Mouse (Mus musculus) stomach, embryonic 15.5 days (tissue): ENCODE data around the gene Akt1s1. TPM values are rescaled to one million over a fixed set of nuclear protein-coding genes. Genes with fewer than 3 reads are reported as not detected.

Experiments
- ATAC-seq: fragments of 200-750 bp; cut with Nextera tagmentation; 2 replicates; pipeline ENCODE4 v1.8.0; 2017; ENCODE audit warnings: low read depth, moderate number of reproducible peaks, moderate TSS enrichment; ENCODE audit not compliant: insufficient read depth, low FRiP score
- H3K27ac ChIP-seq: fragments of 300-500 bp; sonication (generic); 2 replicates; pipeline ENCODE4 v1.5.1; 2015; ENCODE audit warnings: mild to moderate bottlenecking, inconsistent platforms
- H3K27me3 ChIP-seq: fragments of 300-500 bp; sonication (generic); replicated peaks from 2 replicates; pipeline ENCODE4 v1.6.1; 2015; ENCODE audit warnings: inconsistent platforms
- H3K36me3 ChIP-seq: fragments of 300-500 bp; sonication (generic); 2 replicates; pipeline ENCODE4 v1.6.1; 2015; ENCODE audit warnings: inconsistent platforms
- H3K4me1 ChIP-seq: fragments of 300-500 bp; sonication (generic); 2 replicates; pipeline ENCODE4 v1.6.1; 2015; ENCODE audit warnings: inconsistent platforms
- H3K4me2 ChIP-seq: fragments of 300-500 bp; sonication (generic); 2 replicates; pipeline ENCODE4 v1.6.1; 2015; ENCODE audit warnings: mild to moderate bottlenecking, inconsistent platforms
- H3K4me3 ChIP-seq: fragments of 300-500 bp; sonication (generic); replicated peaks from 2 replicates; pipeline ENCODE4 v1.5.1; 2015; ENCODE audit warnings: inconsistent platforms
- H3K9ac ChIP-seq: fragments of 300-500 bp; sonication (generic); 2 replicates; pipeline ENCODE4 v1.6.1; 2015; ENCODE audit warnings: inconsistent platforms
- H3K9me3 ChIP-seq: fragments of 300-500 bp; sonication (generic); 2 replicates; pipeline ENCODE4 v1.6.1; 2016; ENCODE audit warnings: inconsistent platforms
- WGBS: fragments of 180-500 bp; shearing (Covaris S2); methylation state at CpG from one replicate; pipeline ENCODE4 v1.1.7; 2015; 5-methylcytosine and 5-hydroxymethylcytosine counted together
- polyA plus RNA-seq: library from polyadenylated mRNA; unstranded; fragments of >200 nt; fragmentation: Nextera tagmentation; extraction: Ambion mirVana; gene quantifications from 2 replicates; pipeline ENCODE4 v1.2.1, GENCODE M21; 2015

Gene Akt1s1
- polyA plus RNA-seq, 1 experiment from 2014 or later, result 112 TPM

DNA sequence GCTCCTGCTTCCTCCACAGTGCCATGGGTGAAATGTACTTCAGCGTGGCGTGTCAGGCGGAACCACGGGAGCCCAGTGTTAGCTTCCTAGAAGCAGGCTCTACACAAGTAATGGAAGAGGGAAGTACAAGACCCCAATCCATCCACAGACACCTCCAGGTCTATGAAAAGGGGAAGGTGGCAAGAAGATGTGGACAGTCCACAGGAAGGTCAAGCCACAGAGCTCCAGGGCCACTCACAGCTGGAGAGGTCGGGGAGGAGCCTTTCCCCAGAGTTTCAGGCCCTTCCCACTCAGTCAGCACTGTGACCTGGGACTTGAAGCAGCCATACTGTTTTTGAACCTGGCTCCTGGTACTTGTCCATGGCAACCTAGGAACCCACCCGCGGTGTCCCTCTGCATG, 38.2 kb downstream of the Akt1s1 start:
- H3K4me3 ChIP-seq, result no peak overlapping the region
- H3K9ac ChIP-seq, result no peak overlapping the region
- no peak overlapping the region for H3K4me2 ChIP-seq
- H3K4me1 ChIP-seq, result peaks cover 14% of the 10 kb centered on the region
- H3K27me3 ChIP-seq, result no peaks in the 10 kb centered on the region
- no peaks in the 10 kb centered on the region for H3K9me3 ChIP-seq
- H3K27ac ChIP-seq, result no peak overlapping the region
- H3K36me3 ChIP-seq, result peaks cover 40% of the 10 kb centered on the region
- WGBS, result 85% methylated on average over 7 of the region's 7 CpGs
- ATAC-seq, result no peak

GRCm38 (mm10) chr7:44888256-44889105, 39.7 kb downstream of the Akt1s1 start:
- H3K4me2 ChIP-seq, result no peak overlapping the region
- no peak overlapping the region for H3K4me3 ChIP-seq
- peaks cover 18% of the 10 kb centered on the region for H3K4me1 ChIP-seq
- H3K27me3 ChIP-seq, result no peaks in the 10 kb centered on the region
- no peak overlapping the region; the same call in 1 of the 2 replicates for H3K27ac ChIP-seq
- ATAC-seq, result 0 out of 2 replicates have a peak, but pooled peaks have one; percentile 1
- peaks cover 28% of the 10 kb centered on the region for H3K36me3 ChIP-seq
- WGBS, result 84% methylated on average over 13 of the region's 13 CpGs
- no peak overlapping the region for H3K9ac ChIP-seq
- H3K9me3 ChIP-seq, result no peaks in the 10 kb centered on the region

GRCm38 (mm10) chr7:44890180-44890579, 41.4 kb downstream of the Akt1s1 start:
- no peak overlapping the region for H3K9ac ChIP-seq
- H3K9me3 ChIP-seq, result no peaks in the 10 kb centered on the region
- peaks cover 20% of the 10 kb centered on the region for H3K4me1 ChIP-seq
- peaks cover 14% of the 10 kb centered on the region; the same call in 1 of the 2 replicates for H3K36me3 ChIP-seq
- H3K27me3 ChIP-seq, result no peaks in the 10 kb centered on the region
- ATAC-seq, result no peak
- no peak overlapping the region for H3K4me3 ChIP-seq
- WGBS, result 76% methylated on average over 7 of the region's 7 CpGs
- H3K4me2 ChIP-seq, result peak overlapping the region; percentile 72; the same call in 1 of the 2 replicates
- no peak overlapping the region for H3K27ac ChIP-seq

DNA sequence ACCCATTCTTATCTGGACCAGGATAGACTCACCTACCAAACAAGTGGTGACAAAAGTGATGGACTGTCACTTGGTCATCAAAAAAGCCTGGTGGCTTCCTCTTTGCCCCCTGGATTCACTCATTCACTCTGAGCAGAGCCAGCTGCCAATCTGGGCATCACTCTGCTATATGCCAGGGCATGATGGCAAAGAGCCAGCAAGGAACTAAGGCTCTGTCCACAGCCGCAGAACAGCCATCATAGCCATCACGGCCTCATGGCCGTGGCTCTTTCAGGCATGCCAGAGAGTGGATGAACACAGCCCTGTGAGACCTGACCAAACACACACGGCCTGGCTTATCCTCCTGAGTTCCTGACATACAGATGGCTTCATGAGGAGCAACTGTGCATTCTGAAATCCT, 41.9 kb downstream of the Akt1s1 start:
- ATAC-seq, result no peak
- Histone ChIP-seq H3K4me2 (peak overlapping the region; percentile 72), H3K4me3 (peak overlapping the region; percentile 75; the same call in 1 of the 2 replicates), H3K27ac (no peak overlapping the region), H3K4me1 (peaks cover 23% of the 10 kb centered on the region), H3K9me3 (no peaks in the 10 kb centered on the region), H3K9ac (no peak overlapping the region), H3K36me3 (peaks cover 11% of the 10 kb centered on the region; the same call in 1 of the 2 replicates), H3K27me3 (no peaks in the 10 kb centered on the region)
- WGBS, result 83% methylated on average over 4 of the region's 4 CpGs

- ATAC-seq, result no peak
- Histone ChIP-seq H3K9ac (peak overlapping the region; percentile 83), H3K9me3 (no peaks in the 10 kb centered on the region), H3K4me2 (peak overlapping the region; percentile 72), H3K4me1 (peaks cover 25% of the 10 kb centered on the region), H3K27ac (0 out of 2 replicates have a peak overlapping the region, but pooled peaks have one; percentile 99), H3K36me3 (peaks cover 9% of the 10 kb centered on the region; the same call in 1 of the 2 replicates), H3K4me3 (peak overlapping the region; percentile 75), H3K27me3 (no peaks in the 10 kb centered on the region)
- 22% methylated on average over 6 of the region's 6 CpGs for WGBS
Measured at GRCm38 (mm10) chr7:44891611-44892010, 42.8 kb downstream of the Akt1s1 start.

GRCm38 (mm10) chr7:44892276-44892921, 43.6 kb downstream of the Akt1s1 start, which contains the start of gene Med25:
Gene Med25, minus strand, starts transcription at chr7:44892712.
- Histone ChIP-seq H3K9me3 (no peaks in the 10 kb centered on the region), H3K4me2 (peak within 1 kb of the TSS; percentile 72), H3K36me3 (peaks cover 9% of the 10 kb centered on the region; the same call in 1 of the 2 replicates), H3K4me1 (peaks cover 33% of the 10 kb centered on the region), H3K27me3 (no peaks in the 10 kb centered on the region), H3K4me3 (peak within 1 kb of the TSS; percentile 75), H3K27ac (peak within 1 kb of the TSS; percentile 99), H3K9ac (peak within 1 kb of the TSS; percentile 83)
- under 1% methylated on average over 56 of the region's 56 CpGs for whole genome bisulfite sequencing
- peak; percentile 74 for ATAC-seq

- Histone ChIP-seq H3K27me3 (no peaks in the 10 kb centered on the region), H3K4me2 (peak overlapping the region; percentile 38), H3K9me3 (no peaks in the 10 kb centered on the region), H3K4me1 (peaks cover 37% of the 10 kb centered on the region), H3K27ac (peak overlapping the region; percentile 86), H3K9ac (no peak overlapping the region), H3K4me3 (no peak overlapping the region; the same call in 1 of the 2 replicates), H3K36me3 (peaks cover 9% of the 10 kb centered on the region; the same call in 1 of the 2 replicates)
- WGBS, result 19% methylated on average over 8 of the region's 8 CpGs
- ATAC-seq, result no peak
Measured at GRCm38 (mm10) chr7:44893197-44893596, 44.4 kb downstream of the Akt1s1 start.

DNA sequence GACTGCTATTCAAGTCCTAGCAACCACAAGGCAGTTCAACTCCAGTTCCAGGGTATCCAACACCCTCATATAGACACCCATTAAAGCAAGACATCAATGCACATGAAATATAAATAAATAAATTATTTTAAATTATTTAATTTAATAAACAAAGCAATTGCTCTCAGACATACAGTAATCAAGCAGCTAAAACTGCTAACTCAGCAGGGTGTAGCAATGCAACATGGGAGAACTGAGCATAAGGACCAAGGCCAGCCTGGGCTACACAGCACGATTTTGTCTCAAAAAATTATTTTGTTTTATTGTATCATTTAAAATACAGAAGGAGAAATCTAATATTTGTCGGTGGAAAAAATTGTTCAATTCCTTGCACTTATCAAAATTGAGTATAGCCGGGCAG, 45.4 kb downstream of the Akt1s1 start:
- 88% methylated on average over 3 of the region's 3 CpGs for WGBS
- no peak for ATAC-seq
- H3K27me3 ChIP-seq, result no peaks in the 10 kb centered on the region
- no peaks in the 10 kb centered on the region for H3K36me3 ChIP-seq
- H3K4me2 ChIP-seq, result no peak overlapping the region
- H3K4me1 ChIP-seq, result peaks cover 46% of the 10 kb centered on the region
- no peak overlapping the region for H3K4me3 ChIP-seq
- no peak overlapping the region for H3K9ac ChIP-seq
- no peak overlapping the region for H3K27ac ChIP-seq
- H3K9me3 ChIP-seq, result no peaks in the 10 kb centered on the region

DNA sequence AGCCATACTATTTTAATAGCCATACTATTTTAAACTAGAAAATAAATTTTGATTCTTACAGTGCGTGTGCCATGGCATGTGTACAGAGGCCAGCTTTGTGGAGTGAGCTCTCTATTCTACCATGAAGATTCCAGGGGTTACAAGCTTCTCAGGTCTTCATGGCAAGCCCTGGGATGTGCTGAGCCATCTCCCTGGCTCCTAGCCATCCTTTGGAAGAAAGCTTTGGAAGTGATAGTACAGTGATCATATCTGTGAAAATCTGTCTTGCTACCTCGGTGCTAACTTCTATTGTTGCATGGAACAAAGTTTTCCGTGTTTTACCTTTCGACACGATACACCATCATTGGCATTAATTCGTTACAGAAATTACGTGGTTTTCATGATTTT, 46.4 kb downstream of the Akt1s1 start:
- H3K27me3 ChIP-seq, result no peaks in the 10 kb centered on the region
- H3K9ac ChIP-seq, result no peak overlapping the region
- peak overlapping the region; percentile 67 for H3K4me3 ChIP-seq
- WGBS, result 72% methylated on average over 7 of the region's 7 CpGs
- no peaks in the 10 kb centered on the region for H3K36me3 ChIP-seq
- ATAC-seq, result no peak
- no peaks in the 10 kb centered on the region for H3K9me3 ChIP-seq
- peaks cover 47% of the 10 kb centered on the region for H3K4me1 ChIP-seq
- peak overlapping the region; percentile 77 for H3K4me2 ChIP-seq
- peak overlapping the region; percentile 87 for H3K27ac ChIP-seq

DNA sequence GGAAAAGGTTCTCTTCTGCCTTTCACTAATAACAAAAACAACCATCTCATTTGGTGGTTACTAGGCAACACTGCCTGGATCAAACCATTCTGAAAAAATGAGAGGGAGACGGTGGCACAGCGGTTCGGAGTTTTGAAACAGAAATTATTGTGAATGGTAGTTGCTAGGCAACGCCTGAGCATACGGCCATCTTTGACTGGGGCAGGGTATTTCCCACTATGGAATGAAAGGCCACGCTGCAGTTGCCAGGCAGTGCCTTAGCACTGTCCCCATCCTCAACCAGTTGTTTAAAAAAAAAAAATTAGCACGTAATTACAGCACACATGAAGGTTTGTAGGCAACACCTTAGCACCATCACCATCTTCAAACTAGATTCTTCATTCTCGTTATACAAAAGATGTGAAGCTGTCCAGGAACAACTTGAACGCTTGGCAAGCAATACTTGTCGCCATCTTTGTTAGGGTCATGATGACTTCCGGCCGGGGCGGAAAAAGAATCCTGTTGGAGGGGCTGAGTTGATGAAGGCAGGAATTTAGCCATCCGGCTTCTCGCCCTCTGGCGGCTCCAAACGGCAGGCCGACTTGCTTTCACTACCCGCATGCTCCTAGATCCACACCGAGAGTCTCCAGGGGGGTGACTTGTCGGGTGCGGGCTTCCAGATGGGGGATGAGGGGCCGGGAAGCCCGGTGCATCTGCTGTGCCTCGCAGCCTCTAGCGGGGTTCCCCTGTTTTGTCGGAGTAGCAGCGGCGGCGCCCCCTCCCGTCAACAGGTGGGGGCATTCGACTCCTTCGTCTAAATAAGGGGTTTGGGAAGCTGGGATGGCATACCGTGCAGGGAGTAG, 47.0 kb downstream of the Akt1s1 start, which contains the start of gene Fuz:
TSS of gene Fuz (plus strand) at position 487 of the 842 bp plus-strand sequence.
- Histone ChIP-seq H3K4me1 (peaks cover 41% of the 10 kb centered on the region), H3K9me3 (no peaks in the 10 kb centered on the region), H3K4me3 (peak within 1 kb of the TSS; percentile 67), H3K9ac (peak within 1 kb of the TSS; percentile 62; the same call in 1 of the 2 replicates), H3K27me3 (no peaks in the 10 kb centered on the region), H3K4me2 (peak within 1 kb of the TSS; percentile 77), H3K27ac (peak within 1 kb of the TSS; percentile 87), H3K36me3 (no peaks in the 10 kb centered on the region)
- WGBS, result 1% methylated on average over 34 of the region's 34 CpGs
- ATAC-seq, result peak; percentile 36; the same call in 1 of the 2 replicates

DNA sequence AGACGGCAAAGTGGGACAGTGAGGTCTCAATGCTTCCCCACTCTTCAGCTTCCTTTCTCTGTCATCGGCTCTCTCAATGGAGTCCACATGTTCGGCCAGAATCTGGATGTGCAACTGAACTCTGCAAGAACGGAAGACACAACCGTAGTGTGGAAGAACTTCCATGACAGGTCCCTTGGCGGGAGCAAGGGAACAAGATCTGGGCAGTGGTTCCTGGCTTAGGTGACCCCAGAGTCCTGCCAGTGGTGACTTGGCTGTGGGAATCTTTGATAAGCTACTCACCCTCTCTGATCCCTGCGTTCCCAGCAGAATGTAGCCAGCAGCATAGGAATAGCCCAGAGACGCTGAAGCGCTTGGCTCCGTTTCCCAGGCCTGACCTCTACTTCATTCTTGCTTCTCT, 47.7 kb downstream of the Akt1s1 start:
- H3K4me1 ChIP-seq, result peaks cover 38% of the 10 kb centered on the region

More for the DNA sequence above, 47.7 kb downstream of the Akt1s1 start:
- peak overlapping the region; percentile 77 for H3K4me2 ChIP-seq
- H3K27ac ChIP-seq, result peak overlapping the region; percentile 87
- no peaks in the 10 kb centered on the region for H3K9me3 ChIP-seq
- no peak for ATAC-seq
- 35% methylated on average over 10 of the region's 10 CpGs for WGBS
- peak overlapping the region; percentile 62; the same call in 1 of the 2 replicates for H3K9ac ChIP-seq
- H3K4me3 ChIP-seq, result peak overlapping the region; percentile 67
- H3K36me3 ChIP-seq, result no peaks in the 10 kb centered on the region
- no peaks in the 10 kb centered on the region for H3K27me3 ChIP-seq
